Comparison of ENCODE assay signal across 8 mouse cellular contexts in the genomic region with DNA sequence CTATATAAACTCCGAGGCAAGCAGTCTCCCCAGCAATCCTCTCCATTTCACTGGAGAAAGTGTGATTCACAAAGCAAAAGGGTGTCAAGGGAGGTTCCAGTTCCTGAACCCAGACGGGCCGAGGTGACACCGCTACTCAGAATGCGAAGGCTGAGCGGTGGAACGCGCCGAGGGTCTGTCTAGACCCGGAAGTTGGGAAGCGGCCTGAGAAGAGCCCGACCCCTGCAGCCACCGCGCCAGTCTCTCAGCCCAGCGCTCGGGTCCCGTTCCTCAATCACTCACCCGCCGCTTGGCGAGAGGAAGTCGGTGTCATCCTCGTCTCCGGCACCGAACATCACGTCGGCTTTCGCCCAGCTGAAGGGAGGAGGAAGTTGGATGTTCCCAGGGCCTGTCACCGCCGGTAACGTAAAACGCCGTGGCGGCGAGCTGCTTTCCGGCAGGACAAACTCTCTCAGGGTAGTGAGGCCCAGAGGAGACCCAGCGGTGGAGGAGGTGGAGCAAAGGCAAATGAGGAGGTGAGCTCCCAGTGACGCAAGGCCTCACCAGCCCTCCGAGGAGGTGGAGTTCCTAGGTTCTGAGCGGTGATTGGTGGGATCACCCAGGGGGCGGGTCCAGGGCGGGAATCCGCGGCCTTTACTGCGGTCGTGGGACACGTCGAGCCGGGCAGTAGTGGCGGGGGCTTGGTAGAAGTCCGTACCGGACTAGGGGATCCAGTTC. TPM values are rescaled to one million over a fixed set of nuclear protein-coding genes. Genes with fewer than 3 reads are reported as not detected.
A peak's percentile ranks its signal among the peaks of the same experiment; 100 is the strongest.
DNase-seq lines count a peak whose midpoint lies in the region; ATAC-seq lines count a peak whose summit lies in the region.

A gene (minus strand): TSS at position 461 of the 717 bp plus-strand sequence.
A gene (plus strand): TSS at position 640 of the 717 bp plus-strand sequence.

- peak; percentile 91 for ATAC-seq in megakaryocyte progenitor cell, adult 5-6 weeks (replicated peaks; ENCODE audit: poor library complexity)

- DNase-seq in adipocyte (ENCODE audit: low spot score) = peak; percentile 98
- DNase-seq in embryo, embryonic 10 days (ENCODE audit: low spot score) = peak; percentile 98
- peak; percentile 93 for DNase-seq in gastrocnemius, postnatal 10 days
- peak; percentile 99 for DNase-seq in induced T-regulatory cell, adult 2 months (ENCODE audit: low read depth)
- DNase-seq in left cerebral cortex, adult 9 months (ENCODE audit: low spot score in 2 of 2) = peak; percentile 94 to 97
- DNase-seq in right cerebral cortex, postnatal 14 days = peak; percentile 93
- DNase-seq in urinary bladder, postnatal 36 days (ENCODE audit: low spot score in 2 of 2) = peak; percentile 91 to 96

RNA-seq across cellular contexts. Expression of the first gene that starts in this region (rescaled TPM):
- 10 to 100 TPM; 18.0 to 22.0 TPM for total RNA-seq in gastrocnemius, postnatal 10 days (2021)
- 22.1 and 24.8 TPM in 2 replicates for total RNA-seq in megakaryocyte progenitor cell, adult 5-6 weeks (2015)
- total RNA-seq in megakaryocyte progenitor cell, adult 5-6 weeks (2017) = 41.4 and 49.9 TPM in 2 replicates

RNA-seq across cellular contexts. Expression of the second gene that starts in this region (rescaled TPM):
- 10 to 100 TPM; 12.4 to 16.6 TPM for total RNA-seq in gastrocnemius, postnatal 10 days (2021)
- 19.3 and 22.3 TPM in 2 replicates for total RNA-seq in megakaryocyte progenitor cell, adult 5-6 weeks (2015)
- 18.4 and 18.9 TPM in 2 replicates for total RNA-seq in megakaryocyte progenitor cell, adult 5-6 weeks (2017)

Comparison
In these comparisons a context has a peak if more than half of its experiments do, and no peak if none do; other contexts are left out.
1. Peak in every context shown above with its lines: DNase-seq and ATAC-seq.